Mouse (Mus musculus): ENCODE results near the gene Usp2.

GRCm38 (mm10) chr9:44044426-44045157, 22.2 kb upstream of the Usp2 start:
- no peak for TF ChIP-seq POLR2A (IDR thresholded peaks at IDR 0.05; ENCODE audit: insufficient read depth, low read depth, low read length)
- TF ChIP-seq CTCF (IDR thresholded peaks at IDR 0.05; ENCODE audit: insufficient read depth, low read depth, low read length) = no peak

All from olfactory bulb, adult 2 months (tissue).